Mouse (Mus musculus): ENCODE data around the gene Magea1. TPM values are rescaled to one million over a fixed set of nuclear protein-coding genes. Genes with fewer than 3 reads are reported as not detected.
"Not testable (repeated sequence)": the region's sequence is repeated elsewhere in the genome, so short reads cannot be mapped to it uniquely, and the experiment has no call there.

The Magea1 gene
- not detected in 2 replicates for polyA plus RNA-seq (2014; fragmentation: Nextera tagmentation; extraction: Ambion mirVana)

- not testable (repeated sequence) for H3K4me2 ChIP-seq; H3K36me3 ChIP-seq (ENCODE audit: control insufficient read depth, insufficient read depth, low read length); H3K27ac ChIP-seq (ENCODE audit: low read depth, low read length); H3K4me1 ChIP-seq (ENCODE audit: control insufficient read depth, insufficient read depth, low read length); H3K4me3 ChIP-seq (ENCODE audit: low read depth, low read length); H3K27me3 ChIP-seq (ENCODE audit: control insufficient read depth, insufficient read depth, low read length); ATAC-seq (replicated peaks; ENCODE audit: insufficient number of reproducible peaks, low FRiP score, low TSS enrichment); H3K9me3 ChIP-seq (replicated peaks; ENCODE audit: control insufficient read depth, low read length); H3K9ac ChIP-seq (ENCODE audit: low read depth, low read length)
- WGBS (ENCODE audit: insufficient replicate concordance), result 80% methylated on average over 1 of the region's 2 CpGs
Measured at GRCm38 (mm10) chrX:155089693-155090092, at the start of gene Magea1. Magea1 (minus strand) TSS chrX:155089793.

- not testable (repeated sequence) for H3K27ac ChIP-seq (ENCODE audit: low read depth, low read length); H3K4me1 ChIP-seq (ENCODE audit: control insufficient read depth, insufficient read depth, low read length); H3K9me3 ChIP-seq (replicated peaks; ENCODE audit: control insufficient read depth, low read length); H3K9ac ChIP-seq (ENCODE audit: low read depth, low read length); H3K27me3 ChIP-seq (ENCODE audit: control insufficient read depth, insufficient read depth, low read length); H3K4me3 ChIP-seq (ENCODE audit: low read depth, low read length); ATAC-seq (replicated peaks; ENCODE audit: insufficient number of reproducible peaks, low FRiP score, low TSS enrichment); H3K4me2 ChIP-seq; H3K36me3 ChIP-seq (ENCODE audit: control insufficient read depth, insufficient read depth, low read length)
- 61% methylated on average over 3 of the region's 3 CpGs for WGBS (ENCODE audit: insufficient replicate concordance)
Measured at GRCm38 (mm10) chrX:155128312-155128711, 38.7 kb upstream of the Magea1 start, which contains the start of gene Cldn34b2. Cldn34b2 (minus strand) TSS chrX:155128412.

- Histone ChIP-seq H3K4me2 (no peak overlapping the region), H3K9ac (ENCODE audit: low read depth, low read length) (no peak overlapping the region), H3K27ac (ENCODE audit: low read depth, low read length) (no peak overlapping the region), H3K9me3 (replicated peaks; ENCODE audit: control insufficient read depth, low read length) (no peaks in the 10 kb centered on the region), H3K36me3 (ENCODE audit: control insufficient read depth, insufficient read depth, low read length) (no peaks in the 10 kb centered on the region), H3K4me3 (ENCODE audit: low read depth, low read length) (no peak overlapping the region), H3K4me1 (ENCODE audit: control insufficient read depth, insufficient read depth, low read length) (no peaks in the 10 kb centered on the region), H3K27me3 (ENCODE audit: control insufficient read depth, insufficient read depth, low read length) (no peaks in the 10 kb centered on the region)
- no peak for ATAC-seq (replicated peaks; ENCODE audit: insufficient number of reproducible peaks, low FRiP score, low TSS enrichment)
Measured at GRCm38 (mm10) chrX:155098024-155098423, 8.4 kb upstream of the Magea1 start.

- not testable (repeated sequence) for H3K27ac ChIP-seq (ENCODE audit: low read depth, low read length); H3K4me1 ChIP-seq (ENCODE audit: control insufficient read depth, insufficient read depth, low read length); ATAC-seq (replicated peaks; ENCODE audit: insufficient number of reproducible peaks, low FRiP score, low TSS enrichment); H3K9ac ChIP-seq (ENCODE audit: low read depth, low read length); H3K9me3 ChIP-seq (replicated peaks; ENCODE audit: control insufficient read depth, low read length); H3K4me2 ChIP-seq; H3K4me3 ChIP-seq (ENCODE audit: low read depth, low read length); H3K36me3 ChIP-seq (ENCODE audit: control insufficient read depth, insufficient read depth, low read length); H3K27me3 ChIP-seq (ENCODE audit: control insufficient read depth, insufficient read depth, low read length)
- 83% methylated on average over 3 of the region's 4 CpGs for WGBS (ENCODE audit: insufficient replicate concordance)
Measured at GRCm38 (mm10) chrX:155093566-155093965, 4.0 kb upstream of the Magea1 start, which contains the start of gene Magea2. Magea2 (minus strand) TSS chrX:155093666.

GRCm38 (mm10) chrX:155063045-155063444 lies 26.5 kb downstream of the Magea1 start, which contains the start of gene Magea5:
Magea5 (minus strand) TSS chrX:155063145.
- H3K4me3 ChIP-seq (ENCODE audit: low read depth, low read length); H3K27me3 ChIP-seq (ENCODE audit: control insufficient read depth, insufficient read depth, low read length); H3K36me3 ChIP-seq (ENCODE audit: control insufficient read depth, insufficient read depth, low read length); H3K9me3 ChIP-seq (replicated peaks; ENCODE audit: control insufficient read depth, low read length); H3K9ac ChIP-seq (ENCODE audit: low read depth, low read length); ATAC-seq (replicated peaks; ENCODE audit: insufficient number of reproducible peaks, low FRiP score, low TSS enrichment); H3K4me1 ChIP-seq (ENCODE audit: control insufficient read depth, insufficient read depth, low read length); H3K27ac ChIP-seq (ENCODE audit: low read depth, low read length); H3K4me2 ChIP-seq: not testable (repeated sequence)
- WGBS (ENCODE audit: insufficient replicate concordance), result 81% methylated on average over 13 of the region's 16 CpGs

Other genes with a start within 250 kb of the Magea1 start
- gene Cldn34b1, start 199.5 kb downstream of the Magea1 start, polyA plus RNA-seq (2014; fragmentation: Nextera tagmentation; extraction: Ambion mirVana), result not detected in 2 replicates
- not detected in 2 replicates for gene Magea6, start 153.8 kb downstream of the Magea1 start, polyA plus RNA-seq (2014; fragmentation: Nextera tagmentation; extraction: Ambion mirVana)
- gene Magea3, start 140.3 kb downstream of the Magea1 start, polyA plus RNA-seq (2014; fragmentation: Nextera tagmentation; extraction: Ambion mirVana), result not detected in 2 replicates
- not detected in 2 replicates for gene Magea8, start 93.9 kb downstream of the Magea1 start, polyA plus RNA-seq (2014; fragmentation: Nextera tagmentation; extraction: Ambion mirVana)
- gene Magea5, start 26.6 kb downstream of the Magea1 start, polyA plus RNA-seq (2014; fragmentation: Nextera tagmentation; extraction: Ambion mirVana), result not detected in 2 replicates
- gene Magea2, start 3.9 kb upstream of the Magea1 start, polyA plus RNA-seq (2014; fragmentation: Nextera tagmentation; extraction: Ambion mirVana), result not detected in 2 replicates
- gene Cldn34b2, start 38.6 kb upstream of the Magea1 start, polyA plus RNA-seq (2014; fragmentation: Nextera tagmentation; extraction: Ambion mirVana), result not detected in 2 replicates
- 79.2 and 80.5 TPM in 2 replicates for gene Sat1, start 126.7 kb upstream of the Magea1 start, polyA plus RNA-seq (2014; fragmentation: Nextera tagmentation; extraction: Ambion mirVana)
- gene Acot9, start 172.7 kb upstream of the Magea1 start, polyA plus RNA-seq (2014; fragmentation: Nextera tagmentation; extraction: Ambion mirVana), result 33.1 and 42.0 TPM in 2 replicates

Data from heart, embryonic 11.5 days (tissue).